Mouse (Mus musculus) liver, adult 2 months (tissue): ENCODE measurements around the gene Myl3.

Experiments used
- CTCF ChIP-seq: fragments of 200-500 bp; IDR thresholded peaks from 2 replicates; pipeline ENCODE4 v1.5.1; 2011; ENCODE audit warnings: low read depth, low read length, control low read depth
- POLR2A ChIP-seq: fragments of 200-500 bp; IDR thresholded peaks from 2 replicates; pipeline ENCODE4 v1.6.1; 2011; ENCODE audit warnings: low read length, control low read depth; ENCODE audit not compliant: insufficient read depth; ENCODE audit errors: extremely low read depth

DNA sequence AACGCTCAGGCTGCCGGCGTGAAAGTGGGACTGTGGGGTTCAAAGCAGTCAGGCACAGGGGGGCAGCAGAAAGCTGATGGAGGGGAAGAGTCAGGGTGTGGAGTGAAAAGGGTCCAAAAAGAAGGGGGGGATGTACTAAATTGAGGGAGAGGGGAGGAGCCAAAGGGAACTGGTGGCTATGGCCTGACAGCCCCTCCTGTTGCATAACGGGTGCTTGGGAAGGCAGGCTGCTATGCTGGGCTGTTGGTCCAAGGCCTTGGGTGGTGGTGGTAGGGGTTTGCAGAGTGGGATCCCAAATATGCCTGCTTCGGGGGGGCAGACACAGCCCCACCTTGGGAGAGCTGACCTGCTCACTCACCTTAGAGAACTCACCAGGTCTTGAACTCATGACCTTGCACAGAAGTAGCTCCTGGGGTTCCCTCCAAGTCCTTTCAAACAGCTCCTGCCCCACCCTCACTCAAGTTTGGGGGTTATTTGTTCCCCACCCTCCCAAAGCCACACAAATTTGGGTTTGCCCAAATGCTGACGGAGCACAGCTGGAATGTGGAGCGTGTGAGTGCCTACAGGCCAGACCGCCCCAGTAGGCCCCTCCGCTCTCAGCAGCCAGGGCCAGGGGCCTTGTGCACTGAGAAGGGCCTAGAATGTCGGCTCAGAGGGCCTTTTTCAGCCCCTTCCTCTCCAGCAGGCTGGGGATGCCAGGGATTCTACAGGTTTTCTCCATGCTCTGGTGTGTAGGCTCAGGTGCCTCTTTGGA lies 33.8 kb downstream of the Myl3 start:
- no peak for TF ChIP-seq CTCF
- no peak for TF ChIP-seq POLR2A
